Mouse (Mus musculus): ENCODE measurements at regions not wholly inside any gene's neighbourhood (a gene's known extent, or its start where the extent isn't known, plus 50 kb on each side); places are given as distances from the start of the nearest gene placed in this dataset.

- no peak overlapping the region for H3K4me3 ChIP-seq (replicated peaks)
- ATAC-seq (ENCODE audit: insufficient number of reproducible peaks, insufficient read depth, low FRiP score, low TSS enrichment, low read depth) = no peak
- no peak overlapping the region for H3K4me2 ChIP-seq
- H3K4me1 ChIP-seq (replicated peaks) = peaks cover 30% of the 10 kb centered on the region
- peak overlapping the region; percentile 26; the same call in 1 of the 2 replicates for H3K27ac ChIP-seq
- no peak overlapping the region for H3K9ac ChIP-seq (replicated peaks)
- no peaks in the 10 kb centered on the region for H3K36me3 ChIP-seq
- WGBS = 74% methylated on average over 10 of the region's 10 CpGs
- no peaks in the 10 kb centered on the region for H3K9me3 ChIP-seq
- peaks cover 4% of the 10 kb centered on the region; the same call in 1 of the 2 replicates for H3K27me3 ChIP-seq
Measured at GRCm38 (mm10) chr2:51237451-51237850, 88.5 kb upstream of the Rnd3 start.

GRCm38 (mm10) chr2:51236852-51237251 lies 87.9 kb upstream of the Rnd3 start:
- Histone ChIP-seq H3K27ac (no peak overlapping the region), H3K4me2 (no peak overlapping the region), H3K27me3 (peaks cover 4% of the 10 kb centered on the region; the same call in 1 of the 2 replicates), H3K9ac (replicated peaks) (no peak overlapping the region), H3K4me3 (replicated peaks) (no peak overlapping the region), H3K9me3 (no peaks in the 10 kb centered on the region), H3K4me1 (replicated peaks) (peaks cover 30% of the 10 kb centered on the region), H3K36me3 (no peaks in the 10 kb centered on the region)
- no peak for ATAC-seq (ENCODE audit: insufficient number of reproducible peaks, insufficient read depth, low FRiP score, low TSS enrichment, low read depth)
- WGBS = 79% methylated on average over 3 of the region's 3 CpGs

GRCm38 (mm10) chr2:51234427-51234826 lies 85.5 kb upstream of the Rnd3 start:
- H3K9me3 ChIP-seq = no peaks in the 10 kb centered on the region
- H3K36me3 ChIP-seq = no peaks in the 10 kb centered on the region
- H3K4me3 ChIP-seq (replicated peaks) = no peak overlapping the region
- no peaks in the 10 kb centered on the region for H3K27me3 ChIP-seq
- H3K4me2 ChIP-seq = no peak overlapping the region
- no peak overlapping the region for H3K27ac ChIP-seq
- H3K4me1 ChIP-seq (replicated peaks) = peaks cover 26% of the 10 kb centered on the region
- WGBS = 48% methylated on average over 5 of the region's 5 CpGs
- no peak for ATAC-seq (ENCODE audit: insufficient number of reproducible peaks, insufficient read depth, low FRiP score, low TSS enrichment, low read depth)
- H3K9ac ChIP-seq (replicated peaks) = no peak overlapping the region

GRCm38 (mm10) chr2:51222851-51223250 lies 73.9 kb upstream of the Rnd3 start:
- H3K36me3 ChIP-seq = no peaks in the 10 kb centered on the region
- H3K27ac ChIP-seq = no peak overlapping the region
- peaks cover 16% of the 10 kb centered on the region for H3K4me1 ChIP-seq (replicated peaks)
- H3K9ac ChIP-seq (replicated peaks) = no peak overlapping the region
- ATAC-seq (ENCODE audit: insufficient number of reproducible peaks, insufficient read depth, low FRiP score, low TSS enrichment, low read depth) = no peak
- H3K9me3 ChIP-seq = no peaks in the 10 kb centered on the region
- no peak overlapping the region for H3K4me2 ChIP-seq
- WGBS = 69% methylated on average over 1 of the region's 1 CpGs
- no peaks in the 10 kb centered on the region for H3K27me3 ChIP-seq
- no peak overlapping the region for H3K4me3 ChIP-seq (replicated peaks)

- no peak for ATAC-seq (ENCODE audit: insufficient number of reproducible peaks, insufficient read depth, low FRiP score, low TSS enrichment, low read depth)
- peak overlapping the region; percentile 59; the same call in 1 of the 2 replicates for H3K27ac ChIP-seq
- WGBS = 6% methylated on average over 6 of the region's 6 CpGs
Measured at GRCm38 (mm10) chr2:51219714-51220113, 70.8 kb upstream of the Rnd3 start.

GRCm38 (mm10) chr2:51207150-51208022 lies 58.5 kb upstream of the Rnd3 start:
- Histone ChIP-seq H3K4me2 (no peak overlapping the region), H3K9ac (replicated peaks) (no peak overlapping the region), H3K9me3 (no peaks in the 10 kb centered on the region), H3K4me3 (replicated peaks) (no peak overlapping the region), H3K4me1 (replicated peaks) (peaks cover 15% of the 10 kb centered on the region), H3K27me3 (no peaks in the 10 kb centered on the region), H3K36me3 (no peaks in the 10 kb centered on the region), H3K27ac (peak overlapping the region; percentile 50; the same call in 1 of the 2 replicates)
- WGBS = 15% methylated on average over 7 of the region's 7 CpGs
- ATAC-seq (ENCODE audit: insufficient number of reproducible peaks, insufficient read depth, low FRiP score, low TSS enrichment, low read depth) = no peak

More at GRCm38 (mm10) chr2:51219714-51220113, 70.8 kb upstream of the Rnd3 start:
- H3K9me3 ChIP-seq = no peaks in the 10 kb centered on the region
- no peak overlapping the region for H3K9ac ChIP-seq (replicated peaks)
- no peaks in the 10 kb centered on the region for H3K36me3 ChIP-seq
- peaks cover 16% of the 10 kb centered on the region for H3K4me1 ChIP-seq (replicated peaks)
- no peak overlapping the region for H3K4me3 ChIP-seq (replicated peaks)
- no peak overlapping the region for H3K4me2 ChIP-seq
- H3K27me3 ChIP-seq = no peaks in the 10 kb centered on the region

- H3K27me3 ChIP-seq = no peaks in the 10 kb centered on the region
- H3K9ac ChIP-seq (replicated peaks) = no peak overlapping the region
- no peaks in the 10 kb centered on the region for H3K9me3 ChIP-seq
- H3K4me1 ChIP-seq (replicated peaks) = peaks cover 15% of the 10 kb centered on the region
- H3K4me3 ChIP-seq (replicated peaks) = no peak overlapping the region
- 6% methylated on average over 4 of the region's 4 CpGs for WGBS
- no peak overlapping the region for H3K27ac ChIP-seq
- ATAC-seq (ENCODE audit: insufficient number of reproducible peaks, insufficient read depth, low FRiP score, low TSS enrichment, low read depth) = no peak
- H3K36me3 ChIP-seq = no peaks in the 10 kb centered on the region
- no peak overlapping the region for H3K4me2 ChIP-seq
Measured at GRCm38 (mm10) chr2:51206332-51206731, 57.4 kb upstream of the Rnd3 start.

All from limb, embryonic 12.5 days (tissue).